Mouse (Mus musculus): Measurements from ENCODE around the gene Gm20772.
"Not testable (repeated sequence)": the region's sequence is repeated elsewhere in the genome, so short reads cannot be mapped to it uniquely, and the experiment has no call there.

Gene Gm20772

DNA sequence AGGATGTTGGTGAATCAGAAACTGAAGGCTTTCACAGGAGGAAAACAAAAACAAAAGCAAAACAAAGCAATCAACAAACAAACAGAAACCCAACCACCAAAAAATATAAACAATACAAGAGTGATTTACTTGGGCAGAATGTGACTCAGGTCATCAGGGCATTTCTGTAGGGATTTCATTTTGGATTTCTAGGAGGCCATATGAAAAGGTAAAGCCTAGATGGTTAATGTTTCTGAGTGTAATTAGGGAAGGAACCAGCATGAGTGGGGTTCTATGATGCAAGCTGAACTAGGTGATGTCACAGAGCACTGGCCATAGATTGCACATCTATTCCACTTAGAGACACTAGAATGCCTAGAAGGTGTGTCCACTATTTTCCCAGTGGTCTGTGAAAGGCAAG lies at the start of gene Gm20772, which contains the start of gene Gm20831:
Gm20772 (plus strand) TSS at position 301 of the 400 bp plus-strand sequence.
Gm20831 (plus strand) TSS at position 301 of the 400 bp plus-strand sequence.
- DNase-seq (ENCODE audit: low read depth in 2 of 2, low spot score in 2 of 2): not testable (repeated sequence)

DNA sequence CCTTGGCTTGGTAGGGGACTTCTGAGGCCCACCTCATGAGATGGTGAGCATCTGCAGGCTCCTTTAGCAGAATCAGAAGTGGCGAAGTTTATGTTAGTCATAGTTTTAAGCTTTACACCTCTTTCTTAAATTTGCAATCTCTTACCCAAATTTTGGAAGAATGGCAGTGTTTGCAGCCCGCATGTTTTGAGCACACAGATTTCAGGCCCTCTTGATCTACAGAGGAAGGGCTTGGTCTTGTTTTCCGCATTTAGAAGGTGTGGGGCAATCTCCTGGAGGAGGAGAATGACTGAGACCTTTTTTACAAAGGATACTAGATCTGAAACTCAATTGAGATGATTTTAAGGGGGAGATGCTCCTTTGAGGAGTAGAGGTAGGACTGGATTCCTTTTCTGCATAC lies 28.4 kb upstream of the Gm20772 start, which contains the start of gene Gm21904:
Gm21904 (minus strand) TSS at position 101 of the 400 bp plus-strand sequence.
- DNase-seq (ENCODE audit: low read depth in 2 of 2, low spot score in 2 of 2): not testable (repeated sequence)

All from CD8-positive naive resting alpha-beta T cell, adult 2 months (primary cell).